Mouse (Mus musculus) small intestine, adult 2 months (tissue): ENCODE results near the gene Rab22a.

Source experiments
- CTCF ChIP-seq: fragments of 200-500 bp; IDR thresholded peaks from 2 replicates; pipeline ENCODE4 v1.5.1; 2012; ENCODE audit warnings: low read depth, mild to moderate bottlenecking, control low read depth, inconsistent platforms, low read length, moderate library complexity, mixed read lengths; ENCODE audit not compliant: insufficient replicate concordance, insufficient read length; ENCODE audit errors: extremely low read depth
- POLR2A ChIP-seq: fragments of 200-500 bp; IDR thresholded peaks from 2 replicates; pipeline ENCODE4 v1.6.1; 2012; ENCODE audit warnings: low read depth, mild to moderate bottlenecking, control low read depth, inconsistent platforms, low read length, moderate library complexity

DNA sequence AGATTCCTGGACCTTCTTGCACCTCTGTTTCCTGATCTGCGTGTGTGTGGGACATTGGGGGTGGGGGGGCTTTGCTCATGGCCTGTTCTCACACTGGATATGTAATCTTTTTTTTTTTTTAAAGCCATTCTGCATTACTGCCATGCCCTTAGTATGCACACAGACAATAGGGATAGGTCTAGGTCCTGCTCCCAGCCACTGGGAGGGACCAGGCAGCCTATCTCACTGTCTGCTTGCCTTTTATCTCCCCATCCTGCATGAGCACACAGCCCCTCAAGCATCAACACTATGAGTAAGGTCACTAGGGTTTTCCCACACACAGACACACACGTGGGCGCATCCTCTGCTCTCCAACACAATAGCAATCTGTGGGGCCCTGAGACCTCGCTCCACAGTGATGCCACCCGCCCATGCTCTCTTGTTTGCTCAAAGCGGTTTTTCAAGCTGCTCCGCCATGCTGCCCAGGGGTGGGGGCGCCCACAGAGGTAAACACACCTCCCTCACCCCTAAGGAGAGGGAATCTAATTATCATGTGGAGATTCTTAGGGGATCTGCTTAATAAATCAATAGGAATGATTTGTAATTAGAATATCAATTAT lies 55.2 kb downstream of the Rab22a start:
- TF ChIP-seq CTCF (no peak), POLR2A (no peak)
